Mouse (Mus musculus) left cerebral cortex, adult 9 months (tissue): ENCODE measurements around the gene Taar7b.

Experiments
- DNase-seq, 2 experiments: peaks; one replicate each; pipeline ENCODE4 v3.0.0; 2022; ENCODE audit warnings: low spot score in 2 of 2

Gene Taar7b

DNA sequence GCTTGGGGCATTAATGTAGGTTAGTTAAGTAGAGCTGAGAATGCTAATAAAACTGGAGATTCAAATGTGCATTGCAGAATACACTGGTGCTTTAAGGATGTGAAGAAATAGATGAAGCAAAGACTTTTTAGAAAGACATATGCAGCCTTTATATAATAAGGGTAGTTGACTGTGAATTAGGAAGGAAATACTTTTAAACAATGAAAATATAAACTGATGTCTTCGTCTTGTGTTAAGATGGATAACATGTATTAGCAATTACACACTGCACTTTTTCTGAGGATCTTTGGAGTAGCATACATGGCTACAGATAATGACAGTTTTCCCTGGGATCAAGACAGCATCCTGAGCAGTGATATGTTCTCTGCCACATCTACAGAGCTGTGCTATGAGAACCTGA lies at the start of gene Taar7b:
TSS of gene Taar7b (plus strand) at position 301 of the 400 bp plus-strand sequence.
- DNase-seq = no peak

DNA sequence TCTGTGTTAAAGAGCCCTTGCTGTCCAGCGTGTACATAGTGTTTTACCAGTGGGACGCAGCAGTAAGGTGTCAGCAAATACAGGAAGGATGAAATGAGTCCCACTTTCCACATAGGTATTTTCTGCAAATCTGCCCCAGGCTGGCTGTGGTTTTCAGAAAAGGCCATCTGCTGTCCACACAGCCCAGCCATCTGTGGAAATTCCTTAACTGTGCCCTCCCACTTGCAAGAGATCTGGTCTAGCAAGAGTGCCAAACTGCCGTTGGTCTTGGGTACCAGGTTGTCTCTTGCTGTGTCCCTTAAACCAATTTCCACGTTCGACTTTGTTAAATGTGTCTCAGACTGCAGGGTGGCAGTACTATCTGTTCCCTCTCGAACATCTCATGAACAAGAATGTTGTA lies 48.0 kb upstream of the Taar7b start:
- no peak for DNase-seq

DNA sequence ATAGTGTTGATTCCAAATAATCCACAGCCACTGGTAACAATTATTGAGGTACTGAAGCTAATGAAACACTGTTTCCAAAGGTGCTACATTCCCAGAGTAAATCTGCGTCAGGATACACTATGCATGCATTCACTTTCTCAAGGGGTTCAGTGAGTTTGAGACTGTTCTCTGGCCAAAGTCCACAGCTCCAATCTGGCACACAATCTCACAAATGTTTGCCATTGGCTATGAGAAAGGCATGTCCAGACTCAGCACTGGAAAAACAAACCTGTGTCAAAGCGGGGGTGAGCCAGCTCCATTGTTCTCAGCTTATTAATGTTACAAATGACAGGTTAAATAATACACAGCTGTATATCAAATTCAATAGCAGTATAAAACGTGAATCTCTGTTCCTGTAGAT lies 40.7 kb upstream of the Taar7b start:
- DNase-seq = no peak

DNA sequence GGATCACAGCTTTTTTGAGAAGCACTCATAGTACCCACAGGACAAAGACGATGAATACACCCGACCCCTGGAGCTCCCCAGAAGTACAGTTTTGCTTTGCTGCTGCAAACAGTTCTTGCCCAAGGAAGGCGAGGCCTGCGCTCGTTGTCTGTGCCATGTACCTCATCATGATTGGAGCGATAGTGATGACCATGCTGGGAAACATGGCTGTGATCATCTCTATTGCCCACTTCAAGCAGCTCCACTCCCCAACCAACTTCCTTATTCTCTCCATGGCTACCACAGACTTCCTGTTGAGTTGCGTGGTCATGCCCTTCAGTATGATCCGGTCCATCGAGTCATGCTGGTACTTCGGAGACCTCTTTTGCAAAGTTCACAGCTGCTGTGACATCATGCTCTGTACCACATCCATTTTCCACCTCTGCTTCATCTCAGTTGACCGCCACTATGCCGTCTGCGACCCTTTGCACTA lies 39.3 kb upstream of the Taar7b start, which contains the start of gene Taar4:
TSS of gene Taar4 (plus strand) at position 51 of the 472 bp plus-strand sequence.
- no peak for DNase-seq

DNA sequence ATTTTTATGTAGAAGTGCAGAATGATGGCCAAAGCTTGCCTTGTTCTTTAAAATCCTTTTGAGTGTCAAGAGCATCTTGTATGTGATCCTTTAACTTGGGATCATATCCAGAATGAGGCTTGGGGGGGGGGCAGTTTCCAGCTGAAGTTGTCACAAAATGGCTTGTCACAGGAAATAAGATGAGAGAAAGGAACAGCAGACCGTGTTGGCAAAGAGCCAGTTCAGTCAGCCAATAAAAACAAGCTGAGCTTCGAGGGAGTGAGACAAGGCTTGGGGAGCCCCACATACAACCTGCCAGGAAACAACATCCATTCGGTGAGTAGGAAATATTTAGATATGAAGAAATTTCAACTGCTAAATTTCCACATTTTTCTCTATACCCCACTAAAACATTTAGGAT lies 36.3 kb upstream of the Taar7b start:
- no peak for DNase-seq

DNA sequence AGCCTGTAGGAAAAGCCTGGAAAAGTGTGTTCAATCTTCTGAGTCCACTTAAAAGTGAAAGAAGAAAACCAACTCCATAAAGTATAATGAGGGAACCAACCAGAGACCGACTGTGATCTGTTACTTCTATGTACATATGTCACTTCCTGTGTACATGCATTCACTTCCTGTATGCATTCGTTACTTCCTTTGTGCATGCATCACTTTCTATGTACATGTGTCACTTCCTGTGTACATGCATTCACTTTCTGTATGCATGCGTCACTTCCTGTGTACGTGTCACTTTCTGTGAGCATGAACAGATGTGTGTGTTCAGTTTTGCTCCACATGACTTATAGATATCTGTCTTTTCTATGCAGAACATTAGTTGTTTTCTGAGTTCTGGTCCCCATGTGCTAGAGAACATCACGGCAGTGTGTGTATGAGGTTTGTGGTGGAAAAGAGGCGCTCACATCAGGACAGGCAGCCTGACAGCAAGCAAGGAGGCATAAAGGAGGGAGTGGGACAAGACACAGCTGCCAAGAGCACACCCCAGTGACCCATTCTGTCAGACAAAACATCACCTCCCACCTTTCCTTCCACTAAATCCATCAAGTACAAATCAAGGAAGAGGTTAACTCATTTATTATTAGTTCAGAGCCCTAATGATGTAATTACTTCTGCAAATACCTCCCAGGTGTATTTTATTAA lies 34.7 kb upstream of the Taar7b start:
- no peak for DNase-seq

DNA sequence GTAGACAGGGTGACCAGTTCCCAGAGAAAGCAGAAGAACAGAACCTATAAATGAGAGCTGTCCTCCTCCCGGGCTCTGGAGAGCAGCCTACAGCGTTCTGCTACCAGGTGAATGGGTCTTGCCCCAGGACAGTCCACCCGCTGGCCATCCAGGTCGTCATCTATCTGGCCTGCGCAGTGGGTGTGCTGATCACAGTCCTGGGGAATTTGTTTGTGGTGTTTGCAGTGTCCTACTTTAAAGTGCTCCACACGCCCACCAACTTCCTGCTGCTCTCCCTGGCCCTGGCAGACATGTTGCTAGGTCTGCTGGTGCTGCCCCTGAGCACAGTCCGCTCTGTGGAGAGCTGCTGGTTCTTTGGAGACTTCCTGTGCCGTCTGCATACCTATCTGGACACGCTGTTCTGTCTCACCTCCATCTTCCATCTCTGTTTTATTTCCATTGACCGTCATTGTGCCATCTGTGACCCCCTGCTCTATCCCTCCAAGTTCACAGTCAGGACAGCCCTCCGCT lies 29.0 kb upstream of the Taar7b start, which contains the start of gene Taar5:
TSS of gene Taar5 (plus strand) at position 51 of the 510 bp plus-strand sequence.
- no peak for DNase-seq

DNA sequence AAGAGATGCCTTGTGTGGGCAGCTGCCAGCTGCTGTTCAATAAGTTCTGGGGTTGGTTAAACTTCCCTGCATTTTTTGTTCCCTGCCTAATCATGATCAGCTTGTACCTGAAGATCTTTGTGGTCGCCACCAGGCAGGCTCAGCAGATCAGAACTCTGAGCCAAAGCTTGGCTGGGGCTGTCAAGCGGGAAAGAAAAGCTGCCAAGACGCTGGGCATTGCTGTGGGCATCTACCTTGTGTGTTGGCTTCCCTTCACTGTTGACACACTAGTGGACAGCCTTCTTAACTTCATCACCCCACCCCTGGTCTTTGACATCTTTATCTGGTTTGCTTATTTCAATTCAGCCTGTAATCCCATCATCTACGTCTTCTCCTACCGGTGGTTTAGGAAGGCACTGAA lies 28.5 kb upstream of the Taar7b start:
- no peak for DNase-seq

DNA sequence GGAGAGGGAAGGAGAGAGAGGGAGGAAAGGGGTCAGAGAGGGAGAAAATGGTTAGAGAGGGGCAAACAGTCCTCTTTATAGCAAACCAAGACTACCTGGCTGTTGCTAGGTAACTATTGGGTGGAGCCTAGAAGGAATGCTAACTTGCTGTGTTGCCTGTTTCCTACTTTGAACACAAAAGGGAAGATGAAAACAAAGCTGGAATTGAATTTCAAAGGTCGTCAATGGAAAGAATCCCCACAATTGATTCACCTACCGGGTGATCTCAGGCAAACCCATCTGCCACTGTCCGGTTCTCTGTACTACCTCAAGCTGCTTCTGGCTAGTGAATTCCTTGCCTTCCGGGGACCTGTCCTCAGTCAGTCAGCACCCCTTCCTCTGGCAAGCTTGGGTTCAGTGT lies 21.8 kb upstream of the Taar7b start:
- DNase-seq = no peak

DNA sequence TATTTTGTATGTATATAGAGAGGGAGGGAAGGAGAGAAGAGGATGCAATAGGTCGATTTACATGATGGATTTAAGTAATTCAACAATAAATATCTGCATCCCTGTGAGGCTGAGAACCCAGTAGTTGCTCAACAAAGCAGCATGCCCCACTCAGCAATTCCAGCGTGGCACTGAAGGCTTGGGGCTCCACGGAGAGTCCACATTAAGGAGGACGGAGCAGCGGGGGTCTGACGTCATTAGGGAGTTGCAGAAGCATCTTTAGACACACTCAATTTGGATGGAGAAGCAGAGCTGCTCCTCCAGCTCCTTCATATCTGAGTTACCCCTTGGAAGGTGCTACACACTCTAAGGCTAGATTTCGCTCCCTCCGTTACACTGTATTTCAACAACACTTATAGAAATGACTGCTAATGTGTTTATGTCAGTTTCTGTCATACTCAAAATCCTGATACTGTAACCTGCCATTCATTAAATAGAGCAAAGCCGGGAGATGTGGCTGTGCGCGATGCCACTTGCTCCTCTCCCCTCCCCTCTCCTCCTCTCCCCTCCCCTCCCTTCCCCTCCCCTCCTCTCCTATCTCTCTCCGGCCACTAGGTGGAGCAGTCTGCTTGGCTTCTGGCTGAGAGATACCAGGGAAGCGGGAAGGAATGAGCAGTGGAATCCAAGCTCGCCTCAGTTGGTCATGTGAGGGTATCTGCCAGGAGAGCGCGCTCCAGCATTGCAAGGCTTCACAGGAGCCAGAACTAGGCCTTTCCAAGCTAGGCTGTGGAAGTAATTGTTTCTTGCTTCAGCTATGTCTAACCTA lies 20.6 kb upstream of the Taar7b start:
- DNase-seq = peak; percentile 7 to 71

DNA sequence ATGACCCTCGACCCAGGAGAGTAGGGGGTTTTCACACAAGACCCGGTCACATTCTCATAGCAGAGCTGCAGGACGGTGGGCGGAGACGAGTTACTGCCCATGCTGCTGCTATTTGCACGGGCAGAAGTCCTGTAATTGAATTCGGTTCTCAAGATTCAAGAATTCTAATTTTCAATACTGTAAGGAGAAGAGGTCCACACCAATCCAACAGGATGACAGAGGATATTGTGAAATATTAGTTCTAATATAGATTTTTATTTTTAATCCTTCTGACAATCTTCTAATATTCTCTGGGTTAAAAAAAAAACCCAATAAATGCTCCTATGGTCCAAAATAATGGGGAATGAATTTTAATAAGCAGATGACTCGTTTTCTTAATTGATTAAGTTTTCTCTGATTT lies 14.2 kb upstream of the Taar7b start, which contains the start of gene Taar6:
TSS of gene Taar6 (minus strand) at position 101 of the 400 bp plus-strand sequence.
- no peak for DNase-seq

DNA sequence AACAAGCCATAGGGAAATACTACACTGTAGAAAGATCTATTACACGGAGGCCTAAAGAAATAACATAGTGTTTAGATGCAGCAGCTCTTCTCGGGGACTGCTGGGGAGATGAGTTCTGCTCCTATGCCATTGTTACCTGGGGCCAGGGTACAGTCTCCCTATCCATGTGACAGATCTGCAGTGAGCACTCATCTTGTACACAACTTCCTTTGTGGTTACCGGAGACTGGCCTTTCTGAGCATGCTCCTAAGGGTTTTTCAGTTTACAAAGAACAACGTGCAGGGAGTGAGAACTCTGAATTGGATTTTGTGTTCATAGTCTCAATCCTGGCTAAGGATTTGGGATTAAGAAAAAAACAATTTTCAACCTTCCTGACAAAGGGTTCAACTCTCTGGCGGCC lies 13.3 kb upstream of the Taar7b start:
- DNase-seq = no peak

DNA sequence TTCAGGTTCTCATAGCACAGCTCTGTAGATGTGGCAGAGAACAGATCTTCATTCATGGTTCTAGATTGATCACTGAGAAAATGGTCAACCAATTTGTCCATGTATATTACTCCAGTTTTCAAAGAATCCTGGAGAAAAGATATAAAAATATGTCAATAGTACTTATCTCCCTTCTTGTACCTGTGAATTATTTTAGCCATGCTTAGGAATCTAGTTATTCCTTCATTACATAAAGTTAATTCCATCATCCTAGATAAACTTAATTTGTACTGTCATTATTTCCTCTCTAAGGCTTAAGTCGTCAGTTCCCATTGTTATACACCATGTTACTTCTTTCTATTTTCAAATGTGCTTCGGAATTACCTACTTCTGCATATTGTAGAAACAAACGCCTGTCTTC lies 6.4 kb upstream of the Taar7b start, which contains the start of gene Taar7a:
TSS of gene Taar7a (minus strand) at position 101 of the 400 bp plus-strand sequence.
- no peak for DNase-seq

DNA sequence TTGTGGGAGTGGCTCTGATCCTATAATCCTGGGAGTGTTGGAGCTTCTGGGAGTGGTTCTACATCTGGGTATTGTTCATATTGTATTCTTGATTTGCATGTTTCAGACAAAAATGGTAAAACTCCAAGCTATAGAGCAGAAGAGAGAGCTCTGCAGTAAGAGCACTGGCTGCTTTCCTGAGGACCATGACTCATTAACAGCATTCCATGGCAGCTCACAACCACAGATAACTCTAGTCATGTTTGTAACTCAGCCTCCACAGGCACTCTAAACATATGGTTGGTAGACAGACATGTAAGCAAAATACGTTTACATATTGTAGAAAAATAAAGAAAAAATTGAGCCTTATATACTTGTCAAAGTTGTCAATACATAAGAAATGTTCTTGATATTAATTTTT lies 6.7 kb downstream of the Taar7b start:
- DNase-seq = no peak

DNA sequence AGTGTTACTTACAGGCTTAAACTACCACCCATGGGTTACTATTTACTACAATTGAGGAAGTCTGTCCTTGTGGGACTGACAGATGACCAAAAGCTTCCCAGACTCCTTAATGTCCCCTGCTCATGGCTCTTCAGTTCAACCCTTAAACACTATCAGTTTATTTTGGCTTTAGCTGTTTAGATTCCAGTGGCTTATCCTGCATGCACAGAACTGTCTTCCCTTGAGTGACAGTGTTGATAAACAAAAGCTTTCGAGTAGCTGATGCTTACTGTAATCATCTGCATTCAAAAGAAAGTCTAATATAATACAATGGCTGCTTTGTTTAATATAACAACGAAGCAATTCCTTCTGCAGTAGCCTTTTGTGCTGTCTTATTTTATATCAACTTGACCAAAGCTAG lies 7.3 kb downstream of the Taar7b start:
- no peak for DNase-seq

DNA sequence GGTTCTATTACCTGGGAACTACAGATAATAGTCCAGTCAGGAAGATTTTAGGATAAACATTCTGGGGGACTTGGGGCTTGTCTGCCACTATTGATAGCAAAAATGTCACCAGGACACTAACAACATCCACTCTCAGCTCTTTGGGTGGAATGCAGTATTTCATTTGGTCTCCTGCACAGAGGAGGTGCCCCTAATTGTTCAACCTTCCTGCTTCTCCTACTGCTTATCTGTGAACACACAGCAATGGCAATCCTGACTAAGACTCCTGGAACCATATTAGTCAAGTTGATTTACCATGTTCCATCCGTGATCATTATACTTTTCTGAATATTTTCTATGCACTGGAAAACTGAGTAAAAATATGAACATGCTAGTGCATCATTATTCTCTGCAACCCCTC lies 8.4 kb downstream of the Taar7b start:
- no peak for DNase-seq

DNA sequence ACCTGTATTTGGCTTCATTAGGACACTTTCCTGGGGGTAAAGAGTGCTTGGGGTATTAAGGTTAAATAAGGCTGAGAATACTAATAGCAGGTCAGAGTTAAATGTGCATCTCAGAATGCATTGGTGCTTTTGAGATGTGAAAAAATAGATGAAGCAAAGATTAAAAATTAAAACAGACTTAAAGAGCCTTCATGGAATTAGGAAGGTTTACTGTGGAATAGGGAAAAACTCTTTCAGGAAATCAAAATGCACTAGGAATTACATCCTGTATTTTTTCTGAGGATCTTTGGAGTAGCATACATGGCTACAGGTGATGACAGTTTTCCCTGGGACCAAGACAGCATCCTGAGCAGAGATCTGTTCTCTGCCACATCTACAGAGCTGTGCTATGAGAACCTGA lies 27.2 kb downstream of the Taar7b start, which contains the start of gene Taar7d:
TSS of gene Taar7d (plus strand) at position 301 of the 400 bp plus-strand sequence.
- no peak for DNase-seq

DNA sequence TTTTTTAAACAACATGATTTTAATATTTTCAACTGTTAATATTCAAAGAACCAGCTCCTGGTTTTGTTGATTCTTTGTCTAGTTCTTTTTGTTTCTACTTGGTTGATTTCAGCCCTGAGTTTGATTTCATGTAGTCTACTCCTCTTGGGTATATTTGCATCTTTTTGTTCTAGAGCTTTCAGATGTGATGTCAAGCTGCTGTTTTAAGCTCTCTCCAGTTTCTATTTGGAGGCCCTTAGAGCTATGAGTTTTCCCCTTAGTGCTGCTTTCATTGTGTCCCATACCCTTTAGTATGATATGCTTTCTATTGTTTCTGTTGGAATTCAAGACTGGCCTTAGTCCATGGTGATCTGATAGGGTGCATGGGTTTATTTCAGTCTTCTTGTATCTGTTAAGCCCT lies 31.6 kb downstream of the Taar7b start:
- no peak for DNase-seq

DNA sequence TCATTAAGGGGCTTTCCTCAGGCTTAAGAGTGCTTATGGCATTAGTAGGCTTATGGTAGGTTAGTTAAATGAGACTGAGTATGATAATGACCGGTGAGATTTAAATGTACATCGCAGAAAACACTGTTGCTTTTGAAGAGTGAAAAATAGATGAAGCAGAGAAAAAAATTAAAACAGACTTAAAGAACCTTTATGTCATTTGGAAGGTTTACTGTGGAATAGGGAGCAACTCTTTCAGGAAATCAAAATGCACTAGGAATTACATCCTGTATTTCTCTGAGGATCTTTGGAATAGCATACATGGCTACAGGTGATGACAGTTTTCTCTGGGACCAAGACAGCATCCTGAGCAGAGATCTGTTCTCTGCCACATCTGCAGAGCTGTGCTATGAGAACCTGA lies 37.6 kb downstream of the Taar7b start, which contains the start of gene Taar7e:
TSS of gene Taar7e (plus strand) at position 301 of the 400 bp plus-strand sequence.
- no peak for DNase-seq

DNA sequence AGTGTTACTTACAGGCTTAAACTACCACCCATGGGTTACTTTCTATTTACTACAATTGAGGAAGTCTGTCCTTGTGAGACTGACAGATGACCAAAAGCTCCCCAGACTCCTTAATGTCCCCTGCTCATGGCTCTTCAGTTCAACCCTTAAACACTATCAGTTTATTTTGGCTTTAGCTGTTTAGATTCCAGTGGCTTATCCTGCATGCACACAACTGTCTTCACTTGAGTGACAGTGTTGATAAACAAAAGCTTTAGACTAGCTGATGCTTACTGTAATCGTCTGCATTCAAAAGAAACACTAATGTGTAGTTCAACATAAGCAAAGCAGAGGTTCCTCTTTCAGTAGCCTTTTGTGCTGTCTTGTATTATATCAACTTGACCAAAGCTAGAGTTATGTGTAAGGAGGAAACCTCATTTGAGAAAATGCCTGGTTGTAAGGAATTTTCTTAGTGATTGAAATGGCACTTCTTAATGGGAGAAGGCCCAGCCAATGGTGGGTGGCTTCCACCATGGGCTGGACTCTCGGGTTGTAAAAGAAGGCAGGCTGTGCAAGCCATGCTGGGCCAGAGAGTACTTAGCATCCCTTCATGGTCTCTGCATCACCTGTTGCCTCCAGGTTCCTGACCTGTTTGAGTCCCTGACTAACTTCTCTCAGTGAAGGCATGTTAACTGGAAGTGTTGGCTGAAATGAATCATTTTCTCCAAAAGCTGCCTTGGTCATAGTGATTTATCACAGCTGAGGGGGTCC lies 40.6 kb downstream of the Taar7b start:
- DNase-seq = no peak

DNA sequence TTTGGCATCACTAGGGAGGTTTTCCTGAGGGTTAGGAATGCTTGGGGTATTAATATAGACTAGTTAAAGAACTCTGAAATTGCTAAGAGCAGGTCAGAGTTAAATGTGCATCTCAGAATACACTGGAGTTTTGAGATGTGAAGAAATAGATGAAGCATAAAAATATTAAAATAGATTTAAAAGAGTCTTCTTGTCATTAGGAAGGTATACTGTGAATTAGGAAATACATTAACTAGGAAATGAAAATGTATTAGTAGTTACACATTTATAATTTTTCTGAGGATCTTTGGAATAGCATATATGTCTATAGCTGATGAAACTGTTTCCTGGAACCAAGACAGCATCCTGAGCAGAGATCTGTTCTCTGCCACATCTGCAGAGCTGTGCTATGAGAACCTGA lies 49.5 kb downstream of the Taar7b start, which contains the start of gene Taar7f:
TSS of gene Taar7f (plus strand) at position 301 of the 400 bp plus-strand sequence.
- DNase-seq = no peak
